Mouse (Mus musculus): Measurements from ENCODE around the gene Asb14. TPM values are rescaled to one million over a fixed set of nuclear protein-coding genes. Genes with fewer than 3 reads are reported as not detected.
A peak's percentile ranks its signal among the peaks of the same experiment; 100 is the strongest.
"Not testable (repeated sequence)": the region's sequence is repeated elsewhere in the genome, so short reads cannot be mapped to it uniquely, and the experiment has no call there.

Asb14 gene
- total and polyA plus RNA-seq, 2 experiments from 2014 or later, result 0.38 TPM; not detected in 1

- H3K9ac ChIP-seq (replicated peaks; ENCODE audit: low read length, poor library complexity, severe bottlenecking), result no peak overlapping the region
- TF ChIP-seq CTCF (IDR thresholded peaks at IDR 0.05), result no peak
- ATAC-seq (ENCODE audit: low FRiP score) (no peak), DNase-seq (ENCODE audit: low spot score) (peak; percentile 24)
- no peaks in the 10 kb centered on the region for H3K4me1 ChIP-seq (ENCODE audit: insufficient read depth, low read length)
- H3K9me3 ChIP-seq (ENCODE audit: low read length), result no peaks in the 10 kb centered on the region
- no peak overlapping the region for H3K4me3 ChIP-seq (ENCODE audit: low read depth, low read length)
- no peaks in the 10 kb centered on the region for H3K27me3 ChIP-seq (ENCODE audit: insufficient read depth, low read length)
- no peak overlapping the region for H3K4me2 ChIP-seq (ENCODE audit: low read depth, low read length, poor library complexity, severe bottlenecking)
- no peak overlapping the region for H3K27ac ChIP-seq (ENCODE audit: low read depth, low read length)
- 79% methylated on average over 9 of the region's 9 CpGs for WGBS
- peaks cover 3% of the 10 kb centered on the region; the same call in 1 of the 2 replicates for H3K36me3 ChIP-seq (ENCODE audit: insufficient read depth, low read length)
Measured at GRCm38 (mm10) chr14:26913681-26914268, 19.4 kb downstream of the Asb14 start.

- Histone ChIP-seq H3K27ac (ENCODE audit: low read depth, low read length) (no peak overlapping the region), H3K9me3 (ENCODE audit: low read length) (no peaks in the 10 kb centered on the region), H3K4me1 (ENCODE audit: insufficient read depth, low read length) (no peaks in the 10 kb centered on the region), H3K4me3 (ENCODE audit: low read depth, low read length) (no peak overlapping the region), H3K4me2 (ENCODE audit: low read depth, low read length, poor library complexity, severe bottlenecking) (no peak overlapping the region), H3K36me3 (ENCODE audit: insufficient read depth, low read length) (peaks cover 8% of the 10 kb centered on the region; the same call in 1 of the 2 replicates), H3K9ac (replicated peaks; ENCODE audit: low read length, poor library complexity, severe bottlenecking) (no peak overlapping the region), H3K27me3 (ENCODE audit: insufficient read depth, low read length) (no peaks in the 10 kb centered on the region)
- no peak for TF ChIP-seq CTCF (IDR thresholded peaks at IDR 0.05)
- WGBS, result 95% methylated on average over 3 of the region's 3 CpGs
- ATAC-seq (ENCODE audit: low FRiP score) (no peak), DNase-seq (ENCODE audit: low spot score) (no peak)
Measured at GRCm38 (mm10) chr14:26919310-26919709, 25.0 kb downstream of the Asb14 start.

- Histone ChIP-seq H3K4me2 (ENCODE audit: low read depth, low read length, poor library complexity, severe bottlenecking) (no peak overlapping the region), H3K4me1 (ENCODE audit: insufficient read depth, low read length) (no peaks in the 10 kb centered on the region), H3K9ac (replicated peaks; ENCODE audit: low read length, poor library complexity, severe bottlenecking) (no peak overlapping the region), H3K9me3 (ENCODE audit: low read length) (no peaks in the 10 kb centered on the region), H3K27ac (ENCODE audit: low read depth, low read length) (no peak overlapping the region), H3K4me3 (ENCODE audit: low read depth, low read length) (no peak overlapping the region), H3K27me3 (ENCODE audit: insufficient read depth, low read length) (no peaks in the 10 kb centered on the region), H3K36me3 (ENCODE audit: insufficient read depth, low read length) (peaks cover 23% of the 10 kb centered on the region; the same call in 1 of the 2 replicates)
- ATAC-seq (ENCODE audit: low FRiP score) (no peak), DNase-seq (ENCODE audit: low spot score) (no peak)
- TF ChIP-seq CTCF (IDR thresholded peaks at IDR 0.05), result no peak
- 98% methylated on average over 5 of the region's 5 CpGs for WGBS
Measured at GRCm38 (mm10) chr14:26923702-26924421, 29.5 kb downstream of the Asb14 start.

- DNase-seq (ENCODE audit: low spot score), result no peak
- Histone ChIP-seq H3K9me3 (ENCODE audit: low read length) (no peaks in the 10 kb centered on the region), H3K9ac (replicated peaks; ENCODE audit: low read length, poor library complexity, severe bottlenecking) (no peak overlapping the region), H3K36me3 (ENCODE audit: insufficient read depth, low read length) (peaks cover 11% of the 10 kb centered on the region), H3K27me3 (ENCODE audit: insufficient read depth, low read length) (no peaks in the 10 kb centered on the region), H3K4me2 (ENCODE audit: low read depth, low read length, poor library complexity, severe bottlenecking) (no peak overlapping the region), H3K27ac (ENCODE audit: low read depth, low read length) (no peak overlapping the region), H3K4me1 (ENCODE audit: insufficient read depth, low read length) (no peaks in the 10 kb centered on the region), H3K4me3 (ENCODE audit: low read depth, low read length) (no peak overlapping the region)
- 85% methylated on average over 3 of the region's 3 CpGs for WGBS
- no peak for TF ChIP-seq CTCF (IDR thresholded peaks at IDR 0.05)
- ATAC-seq (ENCODE audit: low FRiP score), result no peak
Measured at GRCm38 (mm10) chr14:26934891-26935290, 40.5 kb downstream of the Asb14 start.

- Histone ChIP-seq H3K36me3 (ENCODE audit: insufficient read depth, low read length) (peaks cover 11% of the 10 kb centered on the region), H3K9me3 (ENCODE audit: low read length) (no peaks in the 10 kb centered on the region), H3K27me3 (ENCODE audit: insufficient read depth, low read length) (no peaks in the 10 kb centered on the region), H3K27ac (ENCODE audit: low read depth, low read length) (no peak overlapping the region), H3K9ac (replicated peaks; ENCODE audit: low read length, poor library complexity, severe bottlenecking) (no peak overlapping the region), H3K4me3 (ENCODE audit: low read depth, low read length) (no peak overlapping the region), H3K4me2 (ENCODE audit: low read depth, low read length, poor library complexity, severe bottlenecking) (no peak overlapping the region), H3K4me1 (ENCODE audit: insufficient read depth, low read length) (no peaks in the 10 kb centered on the region)
- DNase-seq (ENCODE audit: low spot score) (no peak), ATAC-seq (ENCODE audit: low FRiP score) (no peak)
- TF ChIP-seq CTCF (IDR thresholded peaks at IDR 0.05), result no peak
- WGBS, result 91% methylated on average over 4 of the region's 4 CpGs
Measured at GRCm38 (mm10) chr14:26935558-26935957, 41.2 kb downstream of the Asb14 start.

GRCm38 (mm10) chr14:26956139-26956538 is 61.8 kb downstream of the Asb14 start:
- H3K9ac ChIP-seq (replicated peaks; ENCODE audit: low read length, poor library complexity, severe bottlenecking); H3K9me3 ChIP-seq (ENCODE audit: low read length); DNase-seq (ENCODE audit: low spot score); H3K4me2 ChIP-seq (ENCODE audit: low read depth, low read length, poor library complexity, severe bottlenecking); H3K27me3 ChIP-seq (ENCODE audit: insufficient read depth, low read length); H3K27ac ChIP-seq (ENCODE audit: low read depth, low read length); ATAC-seq (ENCODE audit: low FRiP score); H3K4me1 ChIP-seq (ENCODE audit: insufficient read depth, low read length); H3K4me3 ChIP-seq (ENCODE audit: low read depth, low read length): not testable (repeated sequence)
- WGBS, result 68% methylated on average over 2 of the region's 2 CpGs
- peaks cover 13% of the 10 kb centered on the region for H3K36me3 ChIP-seq (ENCODE audit: insufficient read depth, low read length)
